Mouse (Mus musculus) forebrain, embryonic 15.5 days (tissue): Measurements from ENCODE around the gene Dhx40. TPM values are rescaled to one million over a fixed set of nuclear protein-coding genes. Genes with fewer than 3 reads are reported as not detected.
"Not testable (repeated sequence)": the region's sequence is repeated elsewhere in the genome, so short reads cannot be mapped to it uniquely, and the experiment has no call there.

Experiments used
- ATAC-seq: fragments of 200-750 bp; cut with Nextera tagmentation; replicated peaks from 2 replicates; pipeline ENCODE4 v1.8.0; 2017; ENCODE audit warnings: mild to moderate bottlenecking, moderate TSS enrichment, moderate library complexity
- H3K27ac ChIP-seq: fragments of 300-500 bp; sonication (generic); replicated peaks from 2 replicates; pipeline ENCODE4 v1.5.1; 2015; ENCODE audit warnings: mild to moderate bottlenecking, inconsistent platforms
- H3K27me3 ChIP-seq: fragments of 300-500 bp; sonication (generic); 2 replicates; pipeline ENCODE4 v1.6.1; 2015; ENCODE audit warnings: inconsistent platforms
- H3K36me3 ChIP-seq: fragments of 300-500 bp; sonication (generic); 2 replicates; pipeline ENCODE4 v1.6.1; 2015; ENCODE audit warnings: mild to moderate bottlenecking, inconsistent platforms
- H3K4me1 ChIP-seq: fragments of 300-500 bp; sonication (generic); 2 replicates; pipeline ENCODE4 v1.6.1; 2015; ENCODE audit warnings: inconsistent platforms
- H3K4me2 ChIP-seq: fragments of 300-500 bp; sonication (generic); replicated peaks from 2 replicates; pipeline ENCODE4 v1.6.1; 2015; ENCODE audit warnings: mild to moderate bottlenecking, inconsistent platforms
- H3K4me3 ChIP-seq: fragments of 300-500 bp; sonication (generic); 2 replicates; pipeline ENCODE4 v1.5.1; 2015; ENCODE audit warnings: mild to moderate bottlenecking, inconsistent platforms
- H3K9ac ChIP-seq: fragments of 300-500 bp; sonication (generic); replicated peaks from 2 replicates; pipeline ENCODE4 v1.6.1; 2015; ENCODE audit warnings: mild to moderate bottlenecking, inconsistent platforms
- H3K9me3 ChIP-seq: fragments of 300-500 bp; sonication (generic); 2 replicates; pipeline ENCODE4 v1.6.1; 2016; ENCODE audit warnings: inconsistent platforms
- WGBS: fragments of 180-500 bp; shearing (Covaris S2); methylation state at CpG from one replicate; pipeline ENCODE4 v1.1.7; 2015; ENCODE audit warnings: mixed read lengths; 5-methylcytosine and 5-hydroxymethylcytosine counted together
- polyA plus RNA-seq: library from polyadenylated mRNA; unstranded; fragments of >200 nt; fragmentation: Nextera tagmentation; extraction: Ambion mirVana; gene quantifications from 2 replicates; pipeline ENCODE4 v1.2.1, GENCODE M21; 2015

The Dhx40 gene
- polyA plus RNA-seq, 1 experiment from 2014 or later, result 31.2 TPM

DNA sequence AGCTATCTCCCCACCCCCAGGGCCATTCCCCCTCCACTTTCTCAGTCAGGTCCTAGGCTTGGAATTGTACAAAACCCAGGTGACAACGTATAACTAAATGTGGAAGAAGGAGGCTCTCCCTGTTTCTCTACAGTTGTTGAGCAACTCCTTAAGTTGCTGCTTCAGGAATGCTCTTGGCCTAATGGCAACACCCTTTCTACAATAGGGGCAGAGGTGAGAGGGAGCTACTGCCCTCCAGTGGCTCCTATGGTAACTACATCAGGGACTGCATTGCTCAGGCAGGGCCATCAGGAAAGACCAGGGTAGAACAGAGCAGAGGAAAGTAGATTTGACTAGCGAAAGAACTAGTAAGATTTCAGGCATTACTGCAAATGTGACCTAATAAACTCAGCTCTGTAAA, 28.8 kb upstream of the Dhx40 start:
- H3K27me3 ChIP-seq, result no peaks in the 10 kb centered on the region
- H3K4me1 ChIP-seq, result peaks cover 21% of the 10 kb centered on the region
- ATAC-seq, result no peak
- no peak overlapping the region for H3K4me2 ChIP-seq
- no peaks in the 10 kb centered on the region for H3K36me3 ChIP-seq
- H3K27ac ChIP-seq, result no peak overlapping the region
- WGBS, result 39% methylated on average over 2 of the region's 2 CpGs
- H3K9ac ChIP-seq, result no peak overlapping the region
- no peaks in the 10 kb centered on the region for H3K9me3 ChIP-seq
- H3K4me3 ChIP-seq, result no peak overlapping the region

DNA sequence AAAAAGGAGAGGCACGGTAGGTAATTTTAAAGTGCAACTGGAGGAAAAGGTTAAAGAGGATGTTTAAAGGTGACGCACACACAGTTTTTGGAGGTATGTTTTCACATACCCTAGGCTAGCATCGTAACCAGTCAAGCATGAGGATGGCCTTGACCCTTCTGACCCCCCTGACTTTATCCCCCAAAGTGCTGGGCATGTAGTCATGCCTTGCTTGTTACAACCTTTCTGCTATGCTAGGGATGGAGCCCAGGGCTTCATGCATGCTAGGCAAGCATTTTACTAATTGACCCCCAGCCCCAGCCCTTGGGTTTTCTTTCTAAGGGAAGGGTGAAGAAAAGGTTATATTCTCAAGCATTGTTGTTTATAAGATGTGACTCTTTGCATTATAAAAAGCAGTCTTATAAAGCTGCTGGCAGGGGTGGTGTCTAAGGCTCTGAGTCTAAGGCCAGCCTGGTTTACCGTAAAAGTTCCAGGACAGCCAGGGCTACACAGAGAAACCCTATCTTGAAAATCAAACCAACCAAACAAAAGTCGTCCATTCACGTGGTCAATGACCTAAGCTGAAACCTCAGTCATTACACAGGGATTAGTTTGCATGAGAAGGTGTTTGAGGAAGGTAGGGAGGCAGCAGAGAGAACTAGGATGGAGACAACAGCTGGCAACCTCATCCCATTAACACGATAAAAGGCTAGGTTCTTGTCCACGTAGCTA, 27.2 kb upstream of the Dhx40 start:
- Histone ChIP-seq H3K9ac (no peak overlapping the region), H3K4me3 (no peak overlapping the region), H3K9me3 (no peaks in the 10 kb centered on the region), H3K4me1 (peaks cover 6% of the 10 kb centered on the region), H3K4me2 (no peak overlapping the region), H3K36me3 (no peaks in the 10 kb centered on the region), H3K27ac (no peak overlapping the region), H3K27me3 (no peaks in the 10 kb centered on the region)
- 62% methylated on average over 8 of the region's 8 CpGs for WGBS
- no peak for ATAC-seq

DNA sequence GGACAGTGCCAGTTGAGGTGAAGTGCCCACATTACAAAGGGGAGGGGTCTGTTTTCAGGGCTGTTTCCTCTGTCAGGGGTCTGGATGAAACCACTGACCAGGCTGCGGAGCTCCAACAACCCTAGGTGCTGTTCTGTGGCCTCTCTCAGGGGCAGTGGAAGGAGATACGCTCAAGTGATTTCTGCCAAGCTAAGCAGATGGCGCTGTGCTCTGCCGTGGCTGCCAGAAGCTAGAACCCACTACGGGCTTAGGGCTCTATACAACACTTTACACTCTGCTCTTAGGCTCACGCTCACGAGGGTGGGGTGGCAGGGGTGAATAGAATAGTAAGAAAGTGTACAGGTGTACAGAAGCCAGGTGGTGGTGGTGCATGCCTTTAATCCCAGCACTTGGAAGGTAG, 26.5 kb upstream of the Dhx40 start:
- Histone ChIP-seq H3K4me1 (no peaks in the 10 kb centered on the region), H3K27me3 (no peaks in the 10 kb centered on the region), H3K36me3 (no peaks in the 10 kb centered on the region), H3K27ac (no peak overlapping the region), H3K9me3 (no peaks in the 10 kb centered on the region), H3K9ac (no peak overlapping the region), H3K4me3 (no peak overlapping the region), H3K4me2 (no peak overlapping the region)
- WGBS, result 72% methylated on average over 7 of the region's 7 CpGs
- ATAC-seq, result no peak

DNA sequence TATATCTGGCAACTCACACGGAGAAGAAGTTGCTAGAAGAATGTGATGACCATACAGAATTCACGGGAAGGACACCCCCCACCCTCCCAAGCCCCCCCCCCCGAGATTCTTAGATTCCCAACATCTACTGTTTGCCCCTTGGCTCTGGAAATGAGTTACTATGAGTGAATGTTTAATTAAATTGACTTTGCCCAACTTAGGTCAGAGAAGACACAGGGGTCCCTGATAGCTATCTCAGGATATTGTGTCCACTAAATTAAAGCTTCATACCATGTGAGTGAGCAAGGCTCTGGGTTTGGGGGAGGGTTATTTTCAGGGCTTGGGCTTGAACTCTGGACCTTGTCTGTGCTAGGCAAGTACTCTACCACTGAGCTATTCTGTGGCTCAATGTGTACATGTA, 25.6 kb upstream of the Dhx40 start:
- 78% methylated on average over 3 of the region's 3 CpGs for whole genome bisulfite sequencing
- no peak overlapping the region for H3K9ac ChIP-seq
- no peaks in the 10 kb centered on the region for H3K4me1 ChIP-seq
- no peaks in the 10 kb centered on the region for H3K9me3 ChIP-seq
- ATAC-seq, result no peak
- no peak overlapping the region for H3K27ac ChIP-seq
- H3K4me2 ChIP-seq, result no peak overlapping the region
- H3K27me3 ChIP-seq, result no peaks in the 10 kb centered on the region
- no peaks in the 10 kb centered on the region for H3K36me3 ChIP-seq
- H3K4me3 ChIP-seq, result no peak overlapping the region

DNA sequence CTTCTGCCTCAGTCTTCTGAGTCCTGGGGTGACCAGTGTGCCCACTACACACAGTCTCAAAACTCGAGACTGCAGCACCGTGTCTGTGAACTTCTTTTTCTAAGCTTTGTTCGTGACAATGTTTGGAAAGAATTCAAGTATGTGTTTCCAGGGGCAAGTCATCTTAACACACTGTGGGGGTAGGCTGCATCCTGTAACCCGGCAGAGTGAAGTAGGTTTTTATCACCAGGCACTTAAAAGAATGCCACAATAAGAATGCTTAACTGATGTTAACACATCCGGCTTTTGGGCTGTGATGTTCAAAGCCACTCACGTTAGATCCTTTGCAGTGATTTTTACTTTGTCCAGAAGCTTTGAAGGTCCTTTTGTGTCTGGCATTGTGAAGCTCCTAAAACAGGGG, 20.9 kb upstream of the Dhx40 start:
- no peak overlapping the region for H3K4me3 ChIP-seq
- no peak for ATAC-seq
- 70% methylated on average over 6 of the region's 6 CpGs for WGBS
- no peak overlapping the region for H3K9ac ChIP-seq
- H3K27ac ChIP-seq, result no peak overlapping the region
- no peak overlapping the region for H3K4me2 ChIP-seq
- no peaks in the 10 kb centered on the region for H3K9me3 ChIP-seq
- no peaks in the 10 kb centered on the region for H3K4me1 ChIP-seq
- H3K36me3 ChIP-seq, result no peaks in the 10 kb centered on the region
- H3K27me3 ChIP-seq, result no peaks in the 10 kb centered on the region

DNA sequence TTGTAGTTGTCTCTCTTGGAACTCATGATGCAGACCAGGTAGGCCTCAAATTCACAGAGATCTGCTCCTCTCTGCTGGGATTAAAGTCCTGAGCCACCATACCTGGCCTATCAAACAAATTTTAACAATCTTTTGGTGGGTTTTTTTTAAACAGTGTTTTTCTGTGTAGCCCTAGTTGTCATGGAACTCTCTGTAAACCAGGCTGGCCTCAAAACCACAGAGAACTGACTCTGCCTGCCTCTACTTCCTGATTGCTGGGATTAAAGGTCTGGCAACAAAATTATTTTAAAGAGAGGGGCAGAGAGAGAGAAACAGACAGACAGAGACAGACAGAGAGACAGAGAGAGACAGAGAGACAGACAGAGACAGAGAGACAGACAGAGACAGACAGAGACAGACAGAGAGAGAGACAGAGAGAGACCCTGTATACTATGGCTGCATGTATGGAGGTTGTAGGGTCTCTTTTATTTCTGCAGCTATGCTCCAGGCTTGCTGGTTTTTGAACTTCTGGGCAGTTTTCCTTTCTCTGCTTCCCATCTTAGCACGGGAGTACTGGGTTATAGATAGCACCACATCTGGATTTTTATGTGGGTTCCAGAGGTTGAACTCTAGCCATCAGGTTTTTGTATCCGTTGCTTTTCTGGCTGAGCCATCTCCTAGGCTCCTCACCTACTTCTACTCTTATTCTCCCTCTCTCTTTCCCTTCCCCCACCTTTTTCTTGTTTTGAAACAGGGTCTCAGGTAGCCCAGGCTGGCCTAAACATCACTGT, 20.1 kb upstream of the Dhx40 start:
- Histone ChIP-seq H3K27ac (no peak overlapping the region), H3K36me3 (no peaks in the 10 kb centered on the region), H3K4me3 (no peak overlapping the region), H3K4me2 (no peak overlapping the region), H3K27me3 (no peaks in the 10 kb centered on the region), H3K9me3 (no peaks in the 10 kb centered on the region), H3K9ac (no peak overlapping the region), H3K4me1 (no peaks in the 10 kb centered on the region)
- ATAC-seq, result no peak
- WGBS, result 76% methylated on average over 2 of the region's 2 CpGs

DNA sequence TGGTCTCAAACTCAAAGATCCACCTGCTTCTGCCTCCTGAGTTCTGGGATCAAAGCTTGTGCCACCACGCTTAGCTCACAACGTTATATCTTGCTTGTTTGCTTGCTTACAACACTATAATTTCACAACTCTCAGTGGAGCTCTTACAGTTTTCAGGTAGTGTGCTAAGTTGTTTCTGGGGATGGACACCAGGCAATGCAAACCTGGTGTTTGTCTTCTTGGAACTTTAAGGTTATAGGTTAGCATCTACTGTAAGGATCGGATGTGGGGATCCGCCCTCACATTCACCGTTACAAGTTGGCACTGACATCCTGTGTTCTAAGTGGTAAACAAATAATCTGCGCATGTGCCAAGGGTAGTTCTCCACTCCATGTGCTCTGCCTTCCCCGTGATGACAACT, 16.9 kb upstream of the Dhx40 start:
- no peak for ATAC-seq
- H3K4me1 ChIP-seq, result peaks cover 4% of the 10 kb centered on the region
- H3K4me3 ChIP-seq, result no peak overlapping the region
- no peak overlapping the region for H3K4me2 ChIP-seq
- no peak overlapping the region for H3K27ac ChIP-seq
- no peaks in the 10 kb centered on the region for H3K9me3 ChIP-seq
- 93% methylated on average over 7 of the region's 7 CpGs for WGBS
- H3K9ac ChIP-seq, result no peak overlapping the region
- no peaks in the 10 kb centered on the region for H3K36me3 ChIP-seq
- no peaks in the 10 kb centered on the region for H3K27me3 ChIP-seq

DNA sequence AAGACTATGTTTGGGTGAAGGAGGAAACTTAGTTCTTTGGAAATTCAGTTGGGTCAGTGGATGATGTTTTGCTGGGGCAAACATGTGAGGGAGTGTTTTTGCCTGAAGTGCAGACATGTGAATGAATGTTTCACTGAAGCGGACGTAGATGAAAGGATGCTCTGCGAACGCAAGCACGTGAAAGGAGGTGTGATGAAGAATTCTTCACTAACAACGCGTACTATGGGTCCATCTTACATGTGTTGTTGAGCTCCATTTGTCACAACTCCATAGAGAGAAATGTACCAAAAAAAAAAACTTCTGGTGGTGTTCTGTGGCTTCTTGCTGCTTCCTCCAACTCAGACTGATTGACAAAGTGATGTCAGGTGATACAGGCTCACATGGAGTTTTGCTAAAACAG, 15.0 kb upstream of the Dhx40 start:
- 72% methylated on average over 7 of the region's 7 CpGs for WGBS
- ATAC-seq, result no peak
- Histone ChIP-seq H3K9me3 (no peaks in the 10 kb centered on the region), H3K9ac (no peak overlapping the region), H3K36me3 (no peaks in the 10 kb centered on the region), H3K4me3 (no peak overlapping the region), H3K27me3 (no peaks in the 10 kb centered on the region), H3K4me1 (peaks cover 15% of the 10 kb centered on the region), H3K4me2 (no peak overlapping the region), H3K27ac (no peak overlapping the region)

DNA sequence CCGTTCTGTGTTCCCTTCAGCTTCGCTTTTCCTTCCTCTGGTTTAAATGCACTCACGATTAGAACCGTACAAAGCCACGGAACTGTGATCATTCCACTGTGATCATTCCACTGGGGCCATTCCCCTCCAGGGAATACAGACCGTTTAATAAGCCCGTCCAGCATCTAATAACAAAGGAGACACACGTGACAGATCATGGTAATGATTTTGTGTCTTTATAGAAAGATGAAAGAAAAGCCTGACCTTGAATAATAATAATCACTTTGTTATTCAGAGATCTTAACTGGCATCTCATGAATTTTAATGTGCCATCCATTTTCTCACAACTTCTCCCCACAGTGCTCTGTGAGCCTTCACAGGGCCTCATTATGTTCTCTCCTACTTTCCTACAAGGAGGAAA, 12.0 kb upstream of the Dhx40 start:
- Histone ChIP-seq H3K27me3 (no peaks in the 10 kb centered on the region), H3K36me3 (no peaks in the 10 kb centered on the region), H3K9ac (no peak overlapping the region), H3K9me3 (no peaks in the 10 kb centered on the region), H3K27ac (peak overlapping the region; percentile 85), H3K4me2 (0 out of 2 replicates have a peak overlapping the region, but pooled peaks have one; percentile 4), H3K4me1 (peaks cover 15% of the 10 kb centered on the region), H3K4me3 (no peak overlapping the region)
- WGBS, result 10% methylated on average over 8 of the region's 8 CpGs
- peak; percentile 53; the same call in 1 of the 2 replicates for ATAC-seq

DNA sequence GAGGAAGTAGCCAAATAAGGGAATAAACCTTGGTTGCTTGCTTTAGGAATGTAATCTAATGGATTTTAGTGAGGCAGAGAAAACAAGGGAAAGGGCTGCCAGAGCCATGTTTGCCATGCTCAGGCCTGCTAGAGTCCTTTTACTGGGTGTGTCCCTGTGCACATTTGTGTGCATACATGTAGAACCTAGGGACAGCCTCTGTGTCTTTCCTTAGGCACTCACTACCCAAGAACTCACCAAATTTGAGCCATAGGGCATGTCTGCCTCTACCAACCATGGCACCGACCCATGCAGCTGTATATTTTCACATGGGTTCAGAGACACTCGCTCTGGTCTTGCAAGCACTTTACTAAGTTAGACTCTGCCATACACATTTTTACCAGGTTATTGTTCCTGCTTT, 11.4 kb upstream of the Dhx40 start:
- Histone ChIP-seq H3K4me3 (no peak overlapping the region), H3K4me2 (0 out of 2 replicates have a peak overlapping the region, but pooled peaks have one; percentile 4), H3K36me3 (no peaks in the 10 kb centered on the region), H3K27ac (peak overlapping the region; percentile 85), H3K9ac (no peak overlapping the region), H3K4me1 (peaks cover 15% of the 10 kb centered on the region), H3K9me3 (no peaks in the 10 kb centered on the region), H3K27me3 (no peaks in the 10 kb centered on the region)
- 66% methylated on average over 2 of the region's 2 CpGs for WGBS
- ATAC-seq, result no peak

DNA sequence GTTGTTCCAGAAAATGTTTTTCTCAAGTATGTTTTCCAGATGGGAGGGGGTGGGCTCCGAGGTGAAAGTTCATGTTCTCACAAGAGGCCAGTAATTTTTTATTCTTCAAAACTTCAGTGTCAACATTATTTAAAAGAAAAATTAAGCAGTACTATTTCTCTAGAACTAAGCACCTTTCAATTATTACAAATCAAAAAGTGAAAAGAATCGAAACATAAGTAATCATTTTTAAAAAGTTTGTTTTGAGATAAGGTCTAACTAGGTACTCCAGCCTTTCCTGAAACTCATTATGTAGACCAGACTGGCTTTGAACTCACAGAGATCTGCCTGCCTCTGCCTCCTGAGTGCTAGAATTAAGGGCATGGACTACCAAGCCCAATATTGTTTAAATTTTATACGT, 8.7 kb upstream of the Dhx40 start:
- H3K4me2 ChIP-seq, ATAC-seq, H3K27me3 ChIP-seq, H3K36me3 ChIP-seq, H3K27ac ChIP-seq, H3K9ac ChIP-seq, H3K4me3 ChIP-seq, H3K9me3 ChIP-seq: not testable (repeated sequence)
- peaks cover 15% of the 10 kb centered on the region for H3K4me1 ChIP-seq
- WGBS, result 91% methylated on average over 3 of the region's 3 CpGs

DNA sequence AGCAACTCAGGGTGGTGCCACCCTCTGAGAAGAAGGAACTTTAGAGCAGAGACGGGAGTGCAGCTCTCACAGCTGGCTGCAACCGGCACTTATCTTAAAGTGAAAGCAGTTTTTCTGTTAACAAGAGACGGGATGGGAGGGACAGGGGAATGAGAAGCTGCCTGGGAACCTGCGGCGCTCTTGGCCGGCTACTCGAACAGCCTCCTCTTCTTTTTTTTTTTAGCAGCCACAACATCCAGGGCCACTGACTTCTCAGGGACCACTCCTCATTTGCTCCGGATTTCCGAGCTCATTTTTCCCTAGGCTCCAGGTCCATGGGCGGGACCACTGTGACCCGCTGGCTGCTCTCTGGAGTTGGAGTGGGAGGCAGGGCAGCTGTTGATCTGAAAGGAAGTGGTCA, 6.9 kb upstream of the Dhx40 start:
- H3K9me3 ChIP-seq, ATAC-seq, H3K27ac ChIP-seq, H3K4me3 ChIP-seq, H3K36me3 ChIP-seq, H3K9ac ChIP-seq, H3K4me2 ChIP-seq, H3K27me3 ChIP-seq: not testable (repeated sequence)
- peaks cover 11% of the 10 kb centered on the region for H3K4me1 ChIP-seq
- whole genome bisulfite sequencing, result 0% methylated on average over 2 of the region's 11 CpGs
